Mouse (Mus musculus) myocyte (in vitro differentiated cells): ENCODE results near the gene Med20.

Experiments used
- CEBPB ChIP-seq: IDR thresholded peaks from 2 replicates; pipeline ENCODE4 v1.6.1; 2011; ENCODE audit warnings: mild to moderate bottlenecking, moderate library complexity; ENCODE audit not compliant: poor library complexity, insufficient read depth, severe bottlenecking
- E2F4 ChIP-seq: IDR thresholded peaks from one replicate; pipeline ENCODE4 v1.6.1; 2011; ENCODE audit warnings: mild to moderate bottlenecking, control low read depth, moderate library complexity; ENCODE audit not compliant: insufficient read depth
- MAX ChIP-seq: IDR thresholded peaks from one replicate; pipeline ENCODE4 v1.6.1; 2011; ENCODE audit warnings: low read depth, mild to moderate bottlenecking, control low read depth
- MYOD1 ChIP-seq, 3 experiments: IDR thresholded peaks; one replicate each; pipeline ENCODE4 v1.6.1; 2011; ENCODE audit warnings: control low read depth in 2 of 3, low read depth in 2 of 3, mild to moderate bottlenecking in 2 of 3, moderate library complexity in 1 of 3; ENCODE audit not compliant: insufficient read length in 2 of 3, control insufficient read depth in 1 of 3
- MYOG ChIP-seq, 3 experiments: IDR thresholded peaks; one replicate each; pipeline ENCODE4 v1.6.1; 2011; ENCODE audit warnings: control low read depth in 2 of 3, low read depth in 2 of 3, mild to moderate bottlenecking in 2 of 3; ENCODE audit not compliant: insufficient read length in 2 of 3, control insufficient read depth in 1 of 3, insufficient read depth in 1 of 3
- POLR2A ChIP-seq: IDR thresholded peaks from one replicate; pipeline ENCODE4 v1.6.1; 2011; ENCODE audit warnings: low read depth, mild to moderate bottlenecking, control low read depth, moderate library complexity; ENCODE audit not compliant: insufficient read length
- POLR2AphosphoS2 ChIP-seq: IDR thresholded peaks from one replicate; pipeline ENCODE4 v1.6.1; 2011; ENCODE audit warnings: low read depth, control low read depth; ENCODE audit not compliant: insufficient read length
- TCF12 ChIP-seq: IDR thresholded peaks from one replicate; pipeline ENCODE4 v1.6.1; 2011; ENCODE audit warnings: mild to moderate bottlenecking, control low read depth; ENCODE audit not compliant: poor library complexity, insufficient read depth, severe bottlenecking

DNA sequence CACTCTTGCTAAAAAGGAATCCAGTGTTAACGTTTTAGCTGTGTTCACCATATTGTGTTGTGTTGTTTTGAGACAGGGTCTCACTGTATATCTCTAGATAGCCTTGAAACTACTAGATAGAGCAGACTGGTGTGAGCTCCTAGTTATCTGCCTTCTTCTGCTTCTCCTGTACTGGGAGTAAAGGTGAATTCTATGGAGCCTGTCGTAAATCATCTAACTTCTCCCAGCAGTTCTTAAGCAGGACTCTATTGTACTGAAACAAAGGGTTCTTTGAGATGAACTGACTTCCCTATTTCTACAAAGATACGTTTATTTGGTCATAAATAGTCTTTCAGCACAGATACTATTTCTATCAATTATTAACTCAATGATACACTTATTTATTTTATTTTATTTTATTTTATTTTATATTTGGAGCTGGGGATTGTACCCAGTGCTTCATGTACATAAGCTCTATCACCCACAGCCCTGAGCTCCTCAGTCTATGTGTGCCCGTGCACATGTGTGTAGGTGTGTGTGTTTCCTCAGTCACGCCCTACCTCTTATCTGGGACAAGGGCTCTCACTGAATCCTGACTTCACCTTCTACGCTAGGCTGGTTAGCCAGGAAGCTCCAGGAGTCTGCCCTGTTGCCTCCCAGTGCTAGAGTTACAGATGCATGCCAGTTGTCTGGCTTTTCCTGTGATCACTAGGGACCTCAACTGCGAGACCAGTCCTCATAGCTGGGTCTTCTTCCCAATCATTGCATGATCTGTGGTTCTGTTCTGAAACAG is 22.8 kb downstream of the Med20 start:
- TF ChIP-seq E2F4 (no peak), TCF12 (no peak), CEBPB (no peak), POLR2A (no peak), POLR2AphosphoS2 (no peak), MYOD1 (IDR thresholded peaks at IDR 0.05; ENCODE audit: control insufficient read depth in 1 of 3, insufficient read length in 2 of 3, low read depth in 2 of 3) (no peak), MYOG (IDR thresholded peaks at IDR 0.05; ENCODE audit: control insufficient read depth in 1 of 3, insufficient read depth in 1 of 3, insufficient read length in 2 of 3, low read depth in 2 of 3) (no peak), MAX (no peak)
